Mouse (Mus musculus): ENCODE results near the gene Cysltr2. TPM values are rescaled to one million over a fixed set of nuclear protein-coding genes. Genes with fewer than 3 reads are reported as not detected.

Cysltr2 gene
- polyA plus RNA-seq (2012; ENCODE audit: low replicate concordance): 0.38 and 0.88 TPM in 2 replicates

DNA sequence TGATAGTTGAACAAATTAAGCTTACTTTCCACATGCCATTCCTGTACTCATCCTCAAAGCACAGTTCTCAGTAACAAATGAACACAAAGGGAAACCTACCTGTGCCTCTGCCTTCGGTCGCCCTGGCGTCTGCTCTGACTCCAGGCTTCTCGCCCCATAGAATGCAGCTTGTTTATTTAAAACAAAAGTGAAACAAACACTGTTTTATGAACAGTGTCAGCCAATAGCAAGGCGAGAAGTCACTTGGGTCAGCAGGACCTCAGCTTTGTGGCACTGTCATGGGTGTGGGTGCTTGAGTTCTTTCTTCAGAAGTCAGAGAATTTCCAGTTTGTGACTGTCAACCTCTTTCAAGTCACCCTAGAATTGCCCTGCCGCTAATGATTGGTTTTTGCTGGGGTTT is at the start of gene Cysltr2:
Cysltr2 (minus strand) TSS at position 178 of the 400 bp plus-strand sequence.

Other genes starting within 250 kb of the Cysltr2 start
- gene Rcbtb2, start 73.9 kb upstream of the Cysltr2 start, polyA plus RNA-seq (2012; ENCODE audit: low replicate concordance): 3.0 and 6.4 TPM in 2 replicates
- not detected in 2 replicates for gene Lpar6, start 188.8 kb upstream of the Cysltr2 start, polyA plus RNA-seq (2012; ENCODE audit: low replicate concordance)